Mouse (Mus musculus): ENCODE measurements around the gene Satb2.

The Satb2 gene

DNA sequence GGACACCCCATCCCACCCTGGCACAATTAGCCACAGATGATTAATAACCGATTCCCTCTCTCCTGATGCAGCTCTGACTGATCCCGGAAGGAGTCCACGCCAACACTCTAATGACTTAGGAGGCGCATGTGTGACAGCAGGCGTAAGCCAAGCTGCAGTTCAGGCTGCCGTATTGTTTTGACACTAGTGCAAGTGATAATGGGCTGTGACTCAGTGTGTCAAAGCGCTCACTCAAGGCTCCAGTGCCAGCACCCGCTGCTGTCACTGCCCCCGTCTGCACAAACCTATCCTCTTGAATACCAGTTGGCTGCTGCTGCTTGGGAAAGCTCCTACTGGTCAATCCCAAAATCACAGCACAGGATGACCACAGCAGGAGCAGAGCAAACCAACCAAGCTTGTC is 49.7 kb downstream of the Satb2 start:
- no peak for DNase-seq

DNA sequence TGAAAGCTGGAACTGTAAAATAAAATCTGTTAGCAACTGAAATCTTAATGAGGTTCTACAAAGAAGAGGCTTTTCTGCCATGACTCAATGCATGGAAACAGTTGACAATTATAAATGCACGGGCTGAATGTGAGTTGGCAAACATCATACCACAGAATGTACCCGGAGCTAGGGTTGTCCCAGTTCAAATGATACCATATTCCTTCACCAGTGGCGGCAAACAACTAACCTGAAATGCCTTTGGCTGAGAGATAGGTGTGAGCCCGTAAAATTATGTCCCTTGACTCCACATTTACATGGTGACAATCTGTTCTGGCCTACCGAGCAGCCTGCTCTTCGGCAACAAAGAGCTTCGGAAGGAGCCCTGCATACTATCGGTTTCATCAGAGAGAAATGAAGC is 58.0 kb downstream of the Satb2 start:
- DNase-seq: no peak

DNA sequence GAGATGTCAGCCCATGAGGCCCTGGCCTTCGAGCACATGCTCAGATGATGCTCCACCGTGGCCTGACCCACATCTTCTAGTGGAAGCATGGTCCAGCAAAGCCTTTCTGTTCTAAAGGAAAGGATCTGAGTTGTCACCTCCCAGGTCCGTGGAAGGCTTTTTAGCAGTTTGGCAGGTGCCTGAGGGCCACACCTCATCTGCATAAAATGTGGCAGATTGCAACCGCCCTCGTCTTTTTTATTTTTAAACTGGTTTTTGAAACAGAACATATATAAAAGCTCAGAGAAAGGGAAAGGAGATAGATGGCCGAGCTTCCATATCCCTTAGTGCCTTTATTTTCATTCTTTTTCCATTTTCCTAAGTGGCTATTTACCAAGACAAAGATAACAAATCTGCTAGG is 64.2 kb downstream of the Satb2 start:
- no peak for DNase-seq

DNA sequence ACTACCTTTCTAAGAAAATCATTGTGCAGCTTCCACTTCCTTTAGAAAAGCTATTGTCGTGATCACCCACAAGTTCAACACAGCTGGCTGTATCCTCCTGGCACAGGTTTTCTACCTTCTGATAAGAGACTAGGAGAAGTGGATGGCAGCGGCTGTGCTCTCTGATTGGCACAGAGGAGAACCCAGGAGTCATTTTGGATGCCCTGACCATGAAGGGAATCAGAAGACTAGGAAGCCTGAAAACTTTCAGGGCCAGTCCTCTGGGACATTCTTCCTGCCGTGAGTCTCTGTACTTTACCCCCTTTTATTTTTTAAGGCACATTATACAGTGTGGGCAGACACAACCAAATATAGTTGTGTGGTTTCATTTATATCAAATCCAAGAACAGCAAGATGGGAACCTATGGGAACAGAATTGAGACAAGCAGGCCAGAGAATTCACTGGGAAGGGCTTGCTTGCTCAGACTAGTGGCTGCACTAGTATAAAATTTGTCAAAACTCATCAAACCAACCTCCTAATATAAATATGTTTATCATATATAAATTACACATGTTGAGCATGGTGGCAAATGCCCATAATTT is 77.7 kb downstream of the Satb2 start:
- no peak for DNase-seq

DNA sequence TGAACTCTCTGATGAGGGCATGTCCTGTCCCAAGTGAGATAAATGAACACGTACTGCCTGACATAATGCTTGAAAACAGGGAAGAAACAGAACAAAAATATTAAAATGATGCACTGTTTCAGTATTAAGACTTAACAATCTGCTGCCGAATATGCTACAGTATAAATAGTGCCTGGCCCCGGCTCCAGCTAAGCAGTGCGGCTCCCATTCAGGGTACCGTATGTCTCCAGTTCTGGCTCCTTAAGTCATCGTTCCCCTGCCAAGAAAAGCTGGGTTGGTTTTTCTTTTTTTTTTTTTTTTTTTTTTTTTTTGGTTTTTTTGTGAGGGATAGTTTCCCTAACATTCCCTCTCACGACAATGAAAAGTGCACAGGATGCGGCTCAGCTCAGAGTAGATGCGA is 78.3 kb downstream of the Satb2 start:
- no peak for DNase-seq

DNA sequence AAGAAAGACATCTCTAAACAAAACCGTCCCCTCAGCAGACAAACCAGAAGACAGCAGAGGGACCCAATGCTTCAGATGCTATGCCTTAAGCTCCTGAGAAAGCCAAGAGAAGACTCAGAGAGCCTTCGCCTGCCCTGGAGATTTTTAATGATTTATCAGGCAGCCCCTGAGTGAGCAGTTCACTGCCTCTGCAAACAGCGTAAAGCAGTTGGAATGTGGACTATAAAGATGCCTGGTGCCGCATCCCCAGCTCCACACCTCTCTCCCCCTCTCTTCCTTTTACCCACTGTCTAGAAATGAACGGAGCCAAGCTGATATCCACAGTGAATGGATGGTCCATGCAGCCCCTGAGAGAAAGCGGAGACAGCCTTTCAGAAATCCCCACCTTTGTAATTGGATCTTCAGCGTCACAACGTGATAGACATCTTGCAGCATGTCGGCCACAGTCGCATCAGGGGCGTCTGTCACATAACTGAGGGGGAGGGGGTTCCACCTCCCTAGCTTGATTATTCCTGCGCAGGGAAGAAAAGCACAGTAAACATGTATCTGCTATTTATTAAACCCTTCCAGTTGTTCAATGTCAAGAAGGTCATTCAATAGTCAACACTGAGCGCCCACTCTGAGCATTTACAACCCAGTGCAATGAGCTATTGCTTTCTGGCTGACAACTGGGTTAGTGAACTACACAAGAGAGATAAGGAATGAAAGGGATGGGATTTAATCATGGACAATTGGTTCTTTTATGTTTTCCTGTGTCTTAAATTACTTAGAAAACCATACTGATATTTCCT is 79.6 kb downstream of the Satb2 start:
- DNase-seq: no peak

DNA sequence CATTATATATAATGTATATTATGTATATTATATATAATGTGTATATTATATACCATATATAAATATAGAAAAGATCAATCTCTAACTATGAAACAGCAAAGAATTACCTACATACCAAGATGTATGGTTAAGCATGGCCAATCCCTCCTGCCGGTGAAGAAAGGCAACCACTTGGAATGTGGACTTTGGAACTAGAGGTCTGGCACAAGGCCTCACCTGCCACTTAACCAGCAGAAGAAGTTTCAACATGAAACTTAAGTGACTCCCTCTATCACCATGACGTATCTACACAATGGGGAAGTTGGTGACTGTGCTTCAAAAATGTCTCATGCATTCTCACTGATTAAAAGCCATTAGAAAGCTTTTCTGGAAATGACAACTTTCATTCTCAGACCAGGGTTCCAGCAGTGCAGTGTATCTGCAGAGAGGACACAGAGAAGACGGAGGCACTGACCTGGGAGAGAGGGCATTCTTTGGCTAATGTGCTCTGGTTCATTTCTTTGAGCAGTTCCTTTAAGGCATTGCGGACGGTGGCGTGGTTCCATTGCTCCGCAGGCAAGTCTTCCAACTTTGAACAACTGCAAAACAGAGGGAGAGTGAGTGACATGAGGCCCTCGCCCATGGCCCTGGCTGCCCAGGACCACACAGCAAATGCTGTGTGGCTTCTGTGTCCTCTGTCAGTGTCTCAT is 80.8 kb downstream of the Satb2 start:
- no peak for DNase-seq

DNA sequence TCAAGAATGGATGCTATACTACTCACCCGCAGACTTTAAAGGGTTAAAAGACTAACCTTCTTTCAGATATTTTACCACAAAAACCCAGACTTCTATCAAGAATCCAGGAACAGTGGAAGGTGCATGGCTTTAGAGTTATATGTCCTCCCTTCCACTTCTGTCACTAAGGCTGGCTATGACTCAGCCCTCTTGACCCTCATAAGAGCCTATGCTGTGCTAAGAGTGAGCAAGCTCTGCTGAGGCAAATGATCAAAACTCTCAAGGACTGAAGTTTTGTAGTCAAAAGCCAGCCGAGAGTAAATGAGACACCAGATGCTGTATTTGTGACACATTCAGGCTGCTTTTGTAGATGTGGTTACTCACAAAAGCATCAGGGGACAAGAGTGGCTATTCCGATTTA is 81.8 kb downstream of the Satb2 start:
- no peak for DNase-seq

DNA sequence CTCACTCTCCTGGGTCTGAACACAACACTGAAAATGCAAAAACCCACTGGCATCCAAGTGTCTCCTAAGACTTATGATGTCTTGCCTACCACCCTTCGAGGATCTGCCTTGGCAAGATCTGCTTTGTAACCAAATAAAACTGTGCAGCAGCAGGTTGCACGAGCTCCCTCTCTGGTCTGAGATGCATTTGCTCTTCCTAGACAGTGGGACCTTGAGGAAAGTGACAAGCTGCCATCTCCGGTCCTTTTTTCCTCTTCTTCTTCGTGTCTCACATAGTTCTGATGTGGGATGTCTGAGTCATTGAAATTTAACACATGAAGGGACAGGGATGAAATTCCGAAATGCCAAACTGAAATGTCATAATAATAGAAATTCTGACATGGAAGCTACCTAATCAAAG is 85.7 kb downstream of the Satb2 start:
- no peak for DNase-seq

DNA sequence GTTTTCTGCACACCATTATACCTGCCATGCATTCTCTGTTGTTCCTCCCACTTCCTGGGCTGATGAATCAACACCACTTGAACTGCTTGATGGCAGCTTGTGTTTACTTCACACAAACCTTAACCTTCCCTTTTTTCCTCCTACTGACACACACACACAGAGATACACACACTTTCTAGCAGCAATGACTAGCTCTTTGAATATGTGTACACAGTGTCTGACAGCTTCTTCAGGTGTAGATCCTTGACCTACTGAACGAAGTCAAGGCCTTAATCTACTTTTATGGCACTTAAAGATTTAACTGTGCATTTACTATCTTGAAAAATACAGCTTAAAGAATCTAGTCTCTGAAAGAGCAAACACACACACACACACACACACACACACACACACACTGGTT is 89.5 kb downstream of the Satb2 start:
- no peak for DNase-seq

DNA sequence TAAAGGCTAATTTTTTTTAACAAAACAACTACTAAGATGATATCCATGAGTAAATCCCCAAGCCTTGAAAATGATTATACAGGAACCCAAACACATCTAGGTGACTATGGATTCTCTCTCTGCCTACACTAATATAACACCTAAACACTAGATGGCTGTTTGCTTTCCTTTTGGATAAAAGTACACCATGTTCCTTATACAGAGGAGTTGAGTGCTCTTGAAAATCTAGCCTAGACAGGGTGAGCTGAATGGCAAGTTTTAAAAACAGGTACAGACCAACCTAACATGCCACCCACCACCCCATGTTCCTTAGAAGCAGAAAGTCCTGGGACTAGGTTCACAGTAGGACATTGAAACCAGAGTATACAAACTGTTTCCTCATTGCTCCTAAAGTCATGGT is 90.9 kb downstream of the Satb2 start:
- no peak for DNase-seq

DNA sequence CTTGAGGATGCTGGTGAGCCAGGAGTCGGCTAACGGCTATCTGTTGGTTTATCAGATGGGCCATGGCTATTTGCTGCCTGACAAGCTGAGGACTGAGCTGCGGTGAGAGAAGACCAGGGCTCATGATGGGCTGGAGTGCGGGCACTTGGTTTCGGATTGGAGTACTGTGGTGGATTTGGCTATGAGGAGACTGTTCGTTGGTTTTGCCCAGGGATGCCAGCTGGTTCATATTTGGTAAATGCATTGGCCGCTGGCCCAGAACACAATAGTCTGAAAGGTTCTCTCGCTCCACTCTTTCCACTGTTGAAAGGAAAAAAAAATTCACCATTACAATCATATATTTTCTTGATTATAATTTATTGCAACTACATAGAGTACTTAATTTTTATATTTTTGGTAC is 107.0 kb downstream of the Satb2 start:
- DNase-seq: peak; percentile 28 to 35

DNA sequence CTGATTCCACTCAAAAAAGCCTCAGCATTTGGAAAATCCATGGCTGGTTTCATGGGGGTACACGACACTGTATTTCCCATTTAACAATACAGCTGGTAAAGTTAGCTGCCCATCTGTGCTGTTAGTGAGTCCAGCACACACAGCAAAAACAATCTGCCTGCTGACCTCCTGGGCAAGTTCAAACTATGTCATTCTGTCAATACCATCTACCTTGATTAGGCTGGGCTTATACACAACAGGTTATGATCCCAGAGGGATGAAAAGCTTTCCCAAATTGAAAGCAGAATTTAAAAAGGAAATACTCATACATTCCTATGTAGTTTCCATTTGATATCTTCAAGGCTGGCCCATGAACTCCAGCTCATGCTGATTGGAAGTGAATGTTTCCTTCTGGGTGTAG is 113.2 kb downstream of the Satb2 start:
- no peak for DNase-seq

DNA sequence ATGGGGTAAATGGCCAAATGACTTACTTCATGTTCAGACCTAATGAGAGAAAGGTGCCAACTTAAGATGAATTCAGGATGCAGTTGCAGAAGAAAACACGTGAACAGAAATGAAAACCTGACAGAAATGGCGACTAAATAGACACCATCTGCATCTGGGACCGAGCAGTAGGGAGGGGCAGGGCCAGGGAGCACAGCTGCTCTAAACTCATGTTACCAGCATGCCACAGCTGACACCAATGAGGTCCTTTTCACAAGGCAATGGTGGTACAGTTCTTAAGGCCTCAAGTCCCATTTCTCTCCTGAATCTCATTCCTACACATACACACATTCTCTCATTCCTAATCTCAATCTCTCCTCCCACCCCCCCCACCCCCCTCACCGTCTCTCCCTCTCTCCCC is 115.7 kb downstream of the Satb2 start:
- DNase-seq: no peak

DNA sequence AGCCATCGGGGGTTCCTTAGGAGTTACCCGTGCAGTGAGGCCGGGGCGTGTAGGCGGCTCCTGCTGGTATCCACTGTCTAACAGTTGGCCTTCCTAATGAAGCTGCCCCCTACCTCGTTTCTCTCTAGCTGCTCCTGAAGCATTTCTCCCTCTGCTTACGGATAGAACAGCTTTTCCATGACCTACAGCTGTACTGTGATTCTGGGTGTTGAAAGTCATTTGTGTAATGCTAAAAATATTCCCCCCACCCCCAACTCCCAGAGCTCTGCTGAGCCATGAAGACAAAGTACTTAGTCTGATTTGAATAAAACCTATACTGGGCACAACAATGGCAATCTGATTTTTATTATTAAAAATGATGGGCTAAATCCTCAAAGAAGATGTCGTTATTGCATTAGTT is 121.2 kb downstream of the Satb2 start:
- no peak for DNase-seq

DNA sequence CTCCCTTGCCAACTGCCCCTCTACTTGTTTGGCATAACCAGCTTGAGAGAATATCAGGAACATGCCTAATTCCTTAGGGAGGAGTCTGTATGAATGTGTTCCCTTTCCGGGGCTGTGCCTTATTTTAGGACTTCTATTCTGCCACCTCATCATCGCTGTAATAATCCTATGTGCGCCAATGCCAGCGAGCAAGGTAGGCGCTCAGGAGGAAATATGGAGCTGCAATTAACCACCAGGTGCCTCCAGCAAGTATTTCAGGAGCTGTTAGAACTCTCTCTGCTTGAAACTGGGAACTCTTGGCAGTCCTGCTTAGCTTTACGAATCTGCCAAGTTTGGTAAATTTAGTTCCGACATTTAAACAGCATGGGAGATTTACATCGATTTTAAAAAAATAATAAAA is 128.0 kb downstream of the Satb2 start:
- peak; percentile 7 to 8 for DNase-seq

DNA sequence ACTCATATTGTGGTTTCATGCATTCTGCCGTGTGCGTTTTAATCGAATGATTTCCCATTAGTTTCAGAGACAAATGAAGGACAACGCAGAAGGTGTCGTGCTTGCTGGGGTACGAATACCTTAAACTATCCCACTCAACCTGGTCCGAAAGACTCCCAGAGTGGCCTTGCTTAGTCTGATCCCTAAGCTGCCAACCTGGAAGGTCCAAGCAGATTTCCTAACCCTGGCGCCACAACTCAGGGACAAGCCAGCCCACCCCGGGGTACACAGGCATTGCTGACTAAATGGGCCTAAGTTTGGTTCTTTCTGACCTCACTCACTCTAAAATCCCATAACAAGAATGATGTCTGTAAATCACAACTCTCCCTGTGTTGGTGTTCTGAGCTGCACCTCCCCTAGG is 132.1 kb downstream of the Satb2 start:
- no peak for DNase-seq

DNA sequence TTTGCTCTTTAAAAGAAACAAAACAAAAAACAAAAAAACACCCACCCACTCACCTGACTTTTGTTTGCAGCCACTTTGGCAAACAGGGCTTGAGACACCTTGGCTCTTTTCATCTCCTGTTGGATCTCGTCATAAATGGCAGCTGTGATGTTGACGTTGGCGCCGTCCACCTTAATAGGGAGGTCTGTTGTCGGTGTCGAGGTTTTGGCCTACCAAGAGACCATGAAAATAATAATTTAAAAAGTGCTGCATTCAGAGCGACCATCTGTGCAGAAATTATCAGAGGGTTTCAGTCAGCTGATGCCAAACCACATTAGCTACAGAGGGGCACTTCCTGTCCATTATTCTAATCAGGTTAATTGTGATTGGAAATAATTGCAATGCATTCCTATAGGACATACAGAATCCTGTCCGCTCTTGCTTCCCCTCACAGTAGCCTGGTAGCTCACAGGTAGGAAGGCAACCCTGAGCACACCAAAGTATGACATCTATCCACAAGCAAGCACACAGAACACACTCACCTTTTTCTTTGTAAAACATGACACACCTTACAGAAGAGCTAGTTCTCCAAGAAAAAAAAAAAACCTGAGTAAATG is 132.8 kb downstream of the Satb2 start:
- no peak for DNase-seq

DNA sequence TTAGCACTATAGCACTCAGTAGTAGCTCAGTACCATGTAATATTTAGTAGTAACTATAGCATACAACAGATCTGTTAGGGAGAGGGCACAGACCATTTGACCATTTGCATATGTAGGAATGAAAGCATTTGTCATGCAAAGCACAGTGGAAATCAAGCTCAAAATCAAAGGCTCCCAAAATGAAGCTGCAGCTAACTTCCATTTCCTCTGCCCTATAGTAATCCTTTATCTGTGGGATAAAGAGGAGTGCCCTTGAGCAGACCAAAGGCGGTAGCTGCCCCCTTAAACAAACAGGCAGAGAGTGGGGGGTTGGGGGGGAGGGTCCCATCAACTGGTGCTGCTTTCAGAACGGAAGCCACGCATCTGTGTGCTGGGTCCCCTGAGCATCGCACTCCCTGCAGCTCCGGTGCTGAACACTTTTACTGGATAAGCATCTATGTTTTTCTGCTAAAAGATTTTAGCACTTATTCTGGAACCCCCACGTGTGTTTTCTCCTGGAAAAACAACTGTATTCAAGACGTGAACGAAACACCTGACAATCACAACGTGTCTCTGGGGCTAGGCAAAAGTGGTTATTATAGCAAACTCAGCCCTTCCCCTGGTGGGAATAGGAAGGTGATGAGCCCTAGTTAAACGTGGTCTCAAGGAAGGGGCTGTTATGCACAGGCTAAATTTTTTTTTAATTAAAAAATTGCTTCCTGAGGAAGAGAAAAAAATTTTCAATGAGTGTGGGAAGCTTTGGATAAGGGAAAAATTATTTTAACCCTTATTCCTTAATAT is 133.7 kb downstream of the Satb2 start:
- no peak for DNase-seq

DNA sequence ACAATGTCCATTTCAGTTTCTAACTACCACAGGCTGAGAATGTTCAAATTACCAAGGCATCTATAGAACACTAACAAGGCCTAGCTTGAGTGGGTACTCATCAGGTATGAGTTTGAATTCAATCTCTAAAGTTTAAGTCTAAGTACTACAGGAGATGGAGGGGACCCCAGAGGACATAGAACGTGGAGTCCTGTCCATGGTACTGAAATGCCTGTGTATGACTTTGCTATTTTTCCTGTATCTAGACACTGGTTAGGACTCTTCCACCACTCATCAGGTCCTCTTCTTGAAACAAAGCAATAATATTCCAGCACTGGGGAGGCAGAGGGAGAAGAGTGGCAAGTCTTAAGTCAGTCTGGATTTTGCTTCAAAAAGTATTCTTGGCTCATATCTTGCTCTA is 139.5 kb downstream of the Satb2 start:
- no peak for DNase-seq

DNA sequence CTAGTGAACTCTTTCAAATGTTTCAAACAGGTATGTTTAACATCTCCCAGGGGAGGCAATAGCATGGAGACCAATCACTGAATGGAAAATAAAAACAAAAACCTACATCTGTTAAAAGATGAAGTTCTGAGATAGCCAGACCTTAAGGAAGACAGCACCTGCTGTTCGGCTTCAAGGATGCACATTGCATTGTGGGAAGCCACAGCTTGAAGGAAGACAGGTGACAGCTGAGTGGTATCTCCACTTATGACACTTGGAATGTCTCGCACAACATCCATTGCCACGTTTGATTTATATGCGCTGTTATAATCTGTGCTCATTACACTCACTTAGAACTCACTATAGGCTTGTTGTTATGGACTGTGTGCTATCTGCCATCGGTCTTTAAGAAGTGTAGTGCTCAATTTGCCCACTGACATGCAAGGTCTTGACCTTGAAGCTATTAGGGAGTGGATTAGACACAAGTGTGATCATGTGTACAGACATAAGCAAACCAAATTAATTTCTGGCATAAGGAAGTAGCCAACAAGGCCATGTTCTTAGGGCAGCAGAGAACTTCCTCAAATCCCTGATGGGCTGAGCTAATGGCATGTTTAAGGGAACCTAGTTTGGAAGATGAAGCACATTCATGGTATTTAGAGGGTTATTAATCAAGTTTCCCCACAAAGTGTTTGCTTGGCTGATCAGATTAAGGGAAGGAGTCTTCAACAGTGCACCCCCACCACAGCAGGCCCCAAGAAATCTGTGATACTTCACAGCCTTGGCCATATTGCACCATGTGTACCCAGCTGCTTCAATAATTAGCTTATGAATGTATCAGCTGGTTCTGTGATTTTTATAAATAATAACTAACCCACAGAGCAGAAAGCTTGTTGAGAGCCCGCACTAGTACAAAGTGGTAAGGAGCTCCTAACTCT is 144.2 kb downstream of the Satb2 start:
- DNase-seq: no peak

DNA sequence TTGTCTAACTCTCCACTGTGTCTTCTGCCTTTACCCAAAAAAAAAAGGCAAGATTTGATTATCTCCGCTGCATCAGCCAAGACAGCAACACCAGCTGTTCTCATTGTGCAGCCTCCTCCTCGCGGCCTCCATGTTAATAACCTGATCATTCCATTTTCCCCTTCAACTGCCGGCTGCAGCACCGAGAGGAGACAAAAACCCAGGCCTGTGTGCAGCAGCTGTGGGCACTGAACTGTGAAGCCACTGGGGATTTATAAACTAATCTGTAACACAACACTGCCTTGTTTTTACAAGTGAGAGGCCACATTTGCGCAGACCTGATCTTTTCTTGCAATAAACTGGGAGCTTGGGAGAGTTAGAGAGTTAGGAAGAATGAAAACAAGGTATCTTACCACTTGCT is 145.1 kb downstream of the Satb2 start:
- no peak for DNase-seq

Measured in cerebellum, postnatal 36 days (tissue).